Mouse (Mus musculus) forebrain, postnatal 0 days (tissue): Measurements from ENCODE around the gene Tmem102. TPM values are rescaled to one million over a fixed set of nuclear protein-coding genes. Genes with fewer than 3 reads are reported as not detected.

Experiments used
- ATAC-seq: fragments of 200-750 bp; cut with Nextera tagmentation; 2 replicates; pipeline ENCODE4 v1.8.0; 2017; ENCODE audit warnings: mild to moderate bottlenecking, moderate library complexity
- DNase-seq: peaks from one replicate; pipeline ENCODE4 v3.0.0-alpha.2; 2015
- H3K27ac ChIP-seq: fragments of 300-500 bp; sonication (generic); 2 replicates; pipeline ENCODE4 v1.5.1; 2014; ENCODE audit warnings: low read depth, mild to moderate bottlenecking, antibody characterized with exemption, low read length, moderate library complexity, mixed read lengths
- H3K27me3 ChIP-seq: fragments of 300-500 bp; sonication (generic); 2 replicates; pipeline ENCODE4 v1.6.1; 2014; ENCODE audit warnings: mild to moderate bottlenecking, low read length, mixed read lengths; ENCODE audit not compliant: insufficient read depth
- H3K36me3 ChIP-seq: fragments of 300-500 bp; sonication (generic); 2 replicates; pipeline ENCODE4 v1.6.1; 2014; ENCODE audit warnings: mild to moderate bottlenecking, moderate library complexity; ENCODE audit not compliant: insufficient read depth
- H3K4me1 ChIP-seq: fragments of 300-500 bp; sonication (generic); 2 replicates; pipeline ENCODE4 v1.6.1; 2014; ENCODE audit warnings: antibody characterized with exemption; ENCODE audit not compliant: insufficient read depth
- H3K4me2 ChIP-seq: fragments of 300-500 bp; sonication (generic); 2 replicates; pipeline ENCODE4 v1.6.1; 2014; ENCODE audit warnings: low read depth, mild to moderate bottlenecking, moderate library complexity
- H3K4me3 ChIP-seq: fragments of 300-500 bp; sonication (generic); 2 replicates; pipeline ENCODE4 v1.5.1; 2014; ENCODE audit warnings: low read depth, low read length, mixed read lengths
- H3K9ac ChIP-seq: fragments of 300-500 bp; sonication (generic); 2 replicates; pipeline ENCODE4 v1.6.1; 2014; ENCODE audit warnings: mild to moderate bottlenecking
- H3K9me3 ChIP-seq: fragments of 300-500 bp; sonication (generic); 2 replicates; pipeline ENCODE4 v1.6.1; 2016; ENCODE audit warnings: low read length
- CTCF ChIP-seq: sonication (generic); IDR thresholded peaks from 2 replicates; pipeline ENCODE4 v1.5.1; 2016; ENCODE audit warnings: antibody characterized with exemption, control low read depth, low read depth
- WGBS: fragments of 180-500 bp; shearing (Covaris S2); extraction: QIAGEN DNeasy Blood & Tissue Kit; methylation state at CpG from one replicate; pipeline ENCODE4 v1.1.7; 2014; 5-methylcytosine and 5-hydroxymethylcytosine counted together
- polyA plus RNA-seq: library from polyadenylated mRNA; unstranded; fragments of >200 nt; fragmentation: Nextera tagmentation; extraction: Ambion mirVana; gene quantifications from 2 replicates; pipeline ENCODE4 v1.2.1, GENCODE M21; 2015
- total RNA-seq: library from RNA; depleted of rRNA; stranded (reverse); fragments of >200 nt; gene quantifications from 2 replicates; pipeline ENCODE4 v1.2.3, GENCODE M21; 2014; rRNA removed

Gene Tmem102
- total RNA-seq (0.23 and 0.76 TPM in 2 replicates), polyA plus RNA-seq (0.74 and 1.2 TPM in 2 replicates)

DNA sequence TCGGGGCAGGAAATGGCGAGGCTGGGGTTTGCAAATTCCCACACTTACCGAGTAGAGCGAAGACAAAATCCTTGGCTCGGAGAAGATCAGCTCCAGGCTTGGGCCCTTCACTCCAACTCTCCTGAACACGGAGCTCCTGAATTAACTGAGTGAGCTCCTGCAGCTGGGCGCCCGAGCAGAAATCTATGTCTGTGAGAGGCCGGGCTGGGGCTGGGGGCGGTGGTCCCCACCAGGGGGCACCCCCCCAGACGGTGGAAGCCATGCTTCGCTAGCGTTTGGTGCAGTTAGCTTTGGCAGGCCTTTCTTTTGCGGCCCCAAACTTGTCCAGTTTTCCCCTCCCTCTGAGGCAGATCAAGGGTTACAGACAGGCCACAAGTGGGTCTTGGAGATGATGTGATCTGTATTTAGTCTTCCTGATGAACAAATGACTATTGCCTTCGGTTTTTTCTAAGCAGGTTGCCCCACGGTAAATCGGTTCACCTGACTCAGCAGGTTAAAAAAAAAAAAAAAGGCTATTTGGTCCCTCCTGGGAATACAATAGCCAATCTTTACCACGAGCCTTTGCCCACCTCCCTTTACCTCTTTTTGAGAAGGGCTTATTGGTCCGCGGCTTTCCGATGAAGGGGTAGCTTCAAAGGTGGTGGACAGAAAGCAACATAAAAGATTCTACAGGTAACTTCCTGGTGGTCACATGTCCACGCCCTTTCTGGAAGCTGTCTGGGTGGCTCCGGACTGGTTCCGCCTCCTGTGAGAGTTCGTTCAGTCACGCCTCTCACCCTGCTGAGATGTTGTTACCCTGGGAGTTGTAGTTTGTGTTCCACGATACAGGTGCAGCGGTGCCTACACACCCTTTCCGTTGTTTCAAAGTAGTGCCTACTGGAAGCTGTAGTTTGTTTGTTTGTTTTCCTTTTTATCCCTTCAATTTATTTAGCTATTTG lies at the start of gene Tmem102:
TSS of gene Tmem102 (minus strand) at position 653 of the 938 bp plus-strand sequence.
- peak within 1 kb of the TSS; percentile 97; the same call in 1 of the 2 replicates for H3K4me2 ChIP-seq
- DNase-seq: no peak
- H3K9me3 ChIP-seq: no peaks in the 10 kb centered on the region
- ATAC-seq: no peak
- no peak within 1 kb of the TSS for H3K9ac ChIP-seq
- WGBS: 10% methylated on average over 29 of the region's 29 CpGs
- no peaks in the 10 kb centered on the region for H3K36me3 ChIP-seq
- H3K27ac ChIP-seq: no peak within 1 kb of the TSS
- peaks cover 18% of the 10 kb centered on the region; the same call in 1 of the 2 replicates for H3K4me1 ChIP-seq
- TF ChIP-seq CTCF: no peak
- H3K4me3 ChIP-seq: peak within 1 kb of the TSS; percentile 48; the same call in 1 of the 2 replicates
- H3K27me3 ChIP-seq: peaks cover 22% of the 10 kb centered on the region

DNA sequence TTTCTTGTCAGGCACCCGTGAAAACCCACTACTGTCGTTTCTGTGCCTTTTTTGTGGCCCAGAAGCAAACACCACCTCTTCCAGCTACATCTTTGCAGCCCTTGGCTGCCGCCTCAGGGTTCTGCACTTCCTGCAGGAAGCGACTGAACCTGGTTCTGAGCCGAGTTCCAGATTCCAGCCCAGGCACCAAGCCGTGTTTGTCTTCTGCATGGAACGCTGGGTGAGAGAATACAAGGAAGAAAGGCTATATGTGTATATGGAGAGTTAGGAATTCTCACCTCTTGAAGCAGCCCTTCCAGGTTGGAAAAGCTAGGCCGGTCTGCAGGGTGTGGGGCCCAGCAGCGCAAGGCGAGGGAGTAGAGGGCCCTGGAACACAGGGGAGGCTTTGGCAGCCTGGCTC lies 49.3 kb upstream of the Tmem102 start:
- WGBS: 86% methylated on average over 10 of the region's 10 CpGs
- ATAC-seq: no peak

DNA sequence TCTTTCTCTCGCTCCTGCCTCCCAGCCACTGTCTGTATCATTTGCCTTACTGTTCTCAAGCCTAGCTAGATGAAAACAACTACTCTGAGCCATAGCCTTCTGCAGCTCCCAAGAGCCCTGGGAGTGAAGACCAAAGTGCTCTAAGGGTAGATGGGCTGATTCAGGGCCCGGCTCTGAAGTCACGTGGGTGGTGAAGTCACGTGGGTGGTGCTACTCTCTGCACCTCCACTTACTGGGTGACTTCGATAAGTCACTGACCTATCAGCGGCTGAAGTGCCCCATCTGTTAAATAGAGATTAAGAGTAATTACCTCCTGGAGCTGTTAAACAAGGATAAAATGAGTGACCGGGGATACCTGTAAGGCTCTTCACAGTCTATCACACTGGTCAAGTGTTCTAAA lies 48.6 kb upstream of the Tmem102 start:
- 73% methylated on average over 7 of the region's 7 CpGs for WGBS

More for the DNA sequence above, 49.3 kb upstream of the Tmem102 start:
- H3K27me3 ChIP-seq: peaks cover 11% of the 10 kb centered on the region; the same call in 1 of the 2 replicates
- no peak overlapping the region for H3K27ac ChIP-seq
- no peak overlapping the region for H3K4me3 ChIP-seq
- H3K4me2 ChIP-seq: no peak overlapping the region
- no peak overlapping the region for H3K9ac ChIP-seq
- H3K36me3 ChIP-seq: peaks cover 26% of the 10 kb centered on the region
- no peak for TF ChIP-seq CTCF
- DNase-seq: no peak
- H3K4me1 ChIP-seq: no peaks in the 10 kb centered on the region
- no peaks in the 10 kb centered on the region for H3K9me3 ChIP-seq

DNA sequence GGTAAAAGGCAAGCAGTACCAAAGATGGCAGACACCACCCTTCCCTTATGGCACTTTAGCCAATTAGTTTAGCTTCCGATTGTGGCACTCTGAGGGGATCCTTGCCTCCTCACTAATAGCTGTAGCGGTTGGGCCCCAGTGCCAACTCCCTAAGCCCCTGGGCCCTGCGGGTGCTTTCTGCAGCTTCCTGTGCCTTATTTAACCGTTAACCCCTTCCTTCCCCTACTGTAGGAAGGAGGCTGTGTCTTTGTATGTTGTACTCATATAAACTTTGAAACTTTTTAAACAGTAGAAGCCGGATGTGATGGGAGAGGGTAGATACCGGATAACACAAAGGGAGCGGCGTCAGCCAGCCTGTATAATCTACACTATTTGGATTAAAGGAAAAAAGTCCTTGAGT lies 45.3 kb upstream of the Tmem102 start:
- H3K9ac ChIP-seq: no peak overlapping the region
- peaks cover 9% of the 10 kb centered on the region for H3K4me1 ChIP-seq
- H3K4me2 ChIP-seq: no peak overlapping the region
- DNase-seq: no peak
- WGBS: 70% methylated on average over 8 of the region's 8 CpGs
- no peaks in the 10 kb centered on the region for H3K9me3 ChIP-seq
- H3K4me3 ChIP-seq: no peak overlapping the region
- no peak overlapping the region for H3K27ac ChIP-seq
- no peak for TF ChIP-seq CTCF
- peaks cover 42% of the 10 kb centered on the region for H3K36me3 ChIP-seq
- no peaks in the 10 kb centered on the region for H3K27me3 ChIP-seq
- no peak for ATAC-seq

More for the DNA sequence above, 48.6 kb upstream of the Tmem102 start:
- Histone ChIP-seq H3K36me3 (peaks cover 33% of the 10 kb centered on the region), H3K27ac (no peak overlapping the region), H3K4me3 (no peak overlapping the region), H3K4me1 (no peaks in the 10 kb centered on the region), H3K4me2 (no peak overlapping the region), H3K27me3 (peaks cover 9% of the 10 kb centered on the region; the same call in 1 of the 2 replicates), H3K9me3 (no peaks in the 10 kb centered on the region), H3K9ac (no peak overlapping the region)
- DNase-seq: no peak
- ATAC-seq: no peak
- TF ChIP-seq CTCF: no peak

DNA sequence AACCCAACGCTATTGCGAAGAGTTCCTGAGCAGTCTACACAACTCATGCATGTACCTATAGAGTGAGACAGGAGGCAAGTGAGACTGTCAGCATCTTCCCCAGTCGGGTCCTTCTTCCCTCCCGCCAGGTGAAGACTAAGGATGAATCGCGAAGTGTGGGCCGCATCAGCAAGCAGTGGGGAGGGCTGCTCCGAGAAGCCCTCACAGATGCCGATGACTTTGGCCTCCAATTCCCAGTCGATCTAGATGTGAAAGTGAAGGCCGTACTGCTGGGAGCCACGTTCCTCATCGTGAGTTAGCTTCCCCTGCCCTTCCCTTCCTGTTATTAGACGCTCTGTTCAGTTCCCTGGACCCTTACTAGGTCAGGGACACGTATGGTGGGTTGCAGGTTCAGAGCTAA lies 44.5 kb upstream of the Tmem102 start:
- Histone ChIP-seq H3K36me3 (peaks cover 42% of the 10 kb centered on the region), H3K4me1 (peaks cover 11% of the 10 kb centered on the region), H3K4me3 (no peak overlapping the region), H3K4me2 (no peak overlapping the region), H3K27ac (no peak overlapping the region), H3K9ac (no peak overlapping the region), H3K27me3 (no peaks in the 10 kb centered on the region), H3K9me3 (no peaks in the 10 kb centered on the region)
- no peak for DNase-seq
- ATAC-seq: no peak
- WGBS: 92% methylated on average over 15 of the region's 15 CpGs
- no peak for TF ChIP-seq CTCF

DNA sequence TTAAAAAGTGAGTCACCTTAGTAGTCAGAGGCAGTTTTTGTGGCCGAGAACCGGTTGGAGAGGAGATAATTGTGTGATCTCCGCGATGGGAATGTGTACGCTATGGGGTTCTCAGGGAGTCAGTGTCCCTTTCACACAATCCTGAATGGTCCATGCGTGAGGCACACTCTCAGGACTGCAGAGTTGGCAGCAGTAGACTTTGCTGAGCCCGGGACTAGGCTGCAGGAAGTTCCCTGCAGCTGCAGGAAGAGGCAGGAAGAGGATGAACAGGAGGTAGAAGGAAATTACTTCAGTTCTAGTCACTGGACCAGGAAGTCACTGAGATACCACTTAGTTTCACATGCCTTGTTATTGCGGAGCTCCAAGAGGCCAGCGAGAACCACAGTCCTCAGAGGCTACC lies 43.7 kb upstream of the Tmem102 start:
- DNase-seq: no peak
- no peak overlapping the region for H3K4me3 ChIP-seq
- H3K9me3 ChIP-seq: no peaks in the 10 kb centered on the region
- no peaks in the 10 kb centered on the region for H3K27me3 ChIP-seq
- no peak for ATAC-seq
- peaks cover 11% of the 10 kb centered on the region for H3K4me1 ChIP-seq
- no peak overlapping the region for H3K9ac ChIP-seq
- peaks cover 42% of the 10 kb centered on the region for H3K36me3 ChIP-seq
- no peak overlapping the region for H3K4me2 ChIP-seq
- WGBS: 88% methylated on average over 9 of the region's 9 CpGs
- no peak for TF ChIP-seq CTCF
- H3K27ac ChIP-seq: no peak overlapping the region

DNA sequence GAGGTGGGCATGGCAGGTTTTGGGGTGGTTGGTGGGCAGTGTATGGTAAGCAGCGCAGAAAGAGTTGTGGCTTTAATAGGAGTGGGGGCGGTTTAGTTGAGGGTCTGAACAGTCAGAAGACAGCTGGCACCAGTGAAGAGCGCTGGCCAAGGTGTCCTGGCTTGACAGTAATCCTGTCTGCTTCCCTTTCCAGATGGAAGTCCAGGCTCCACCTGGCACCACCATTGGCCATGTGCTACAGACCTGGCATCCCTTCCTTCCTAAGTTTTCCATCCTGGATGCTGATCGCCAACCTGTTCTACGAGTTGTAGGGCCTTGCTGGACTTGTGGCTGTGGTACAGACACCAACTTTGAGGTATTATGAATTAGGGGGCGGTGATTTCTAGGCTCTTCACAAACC lies 42.6 kb upstream of the Tmem102 start:
- Histone ChIP-seq H3K9me3 (no peaks in the 10 kb centered on the region), H3K27me3 (no peaks in the 10 kb centered on the region), H3K4me2 (peak overlapping the region; percentile 62), H3K4me1 (peaks cover 11% of the 10 kb centered on the region), H3K4me3 (0 out of 2 replicates have a peak overlapping the region, but pooled peaks have one; percentile 74), H3K27ac (no peak overlapping the region), H3K36me3 (peaks cover 42% of the 10 kb centered on the region), H3K9ac (no peak overlapping the region)
- WGBS: 96% methylated on average over 6 of the region's 6 CpGs
- no peak for DNase-seq
- TF ChIP-seq CTCF: no peak
- ATAC-seq: no peak
